Mouse (Mus musculus): ENCODE data around the gene Col5a3. TPM values are rescaled to one million over a fixed set of nuclear protein-coding genes. Genes with fewer than 3 reads are reported as not detected.

Gene Col5a3
- 1.2 and 3.1 TPM in 2 replicates for polyA plus RNA-seq (2012; rRNA removed)

DNA sequence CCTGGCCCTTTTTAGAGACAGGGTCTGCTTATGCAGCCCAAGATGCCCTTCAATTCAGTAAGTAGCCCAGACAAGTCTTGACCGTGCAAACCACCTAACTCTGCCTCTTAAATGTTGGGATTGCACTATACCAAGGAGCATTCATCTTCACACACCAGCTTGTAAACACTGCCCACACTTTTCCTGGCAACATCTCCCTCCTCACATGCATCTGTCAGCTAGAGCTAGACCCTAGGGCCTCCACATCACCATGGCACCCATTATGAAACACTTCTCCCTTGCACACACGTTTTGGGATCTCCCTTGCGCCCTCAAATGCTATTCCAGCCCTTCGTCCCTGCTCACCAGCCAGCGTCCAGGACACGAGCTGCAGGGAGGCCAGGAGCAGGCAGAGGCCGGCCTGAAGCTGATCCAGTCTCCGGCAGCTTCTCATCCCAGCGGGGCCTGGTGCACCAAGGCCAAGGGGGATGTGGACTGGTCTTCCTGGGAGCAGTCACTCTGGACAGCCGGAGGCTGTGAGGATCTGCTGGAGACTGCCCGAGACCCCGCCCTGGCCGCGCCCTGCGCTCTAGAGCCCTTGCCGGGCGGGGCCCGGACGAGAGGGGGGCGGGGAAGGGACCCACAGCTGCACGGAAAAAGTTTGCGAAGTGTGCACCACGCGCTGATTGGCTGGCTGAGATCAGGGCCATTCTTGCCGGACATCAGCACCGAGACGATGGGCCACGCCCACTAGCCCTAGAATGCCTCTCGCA is at the start of gene Col5a3:
Col5a3 (minus strand) TSS at position 547 of the 752 bp plus-strand sequence.

DNA sequence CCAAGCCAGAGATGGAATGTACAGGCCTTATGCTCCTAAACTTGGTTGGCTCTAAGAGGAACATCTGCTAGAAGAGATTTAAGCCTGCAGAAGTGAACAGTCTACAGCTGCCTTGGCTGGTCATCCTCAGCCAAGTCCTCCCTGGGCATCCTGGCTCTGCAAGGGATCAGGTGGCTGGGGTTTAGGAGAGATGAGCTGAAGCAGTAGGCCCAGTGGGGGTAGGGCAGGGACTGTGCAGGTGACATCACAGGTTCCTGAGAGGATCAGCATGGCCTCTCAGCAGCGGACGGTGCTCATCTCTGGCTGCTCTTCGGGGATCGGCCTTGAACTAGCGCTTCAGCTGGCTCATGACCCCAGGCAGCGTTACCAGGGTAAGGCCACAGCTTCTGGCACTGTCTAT is 3.4 kb upstream of the Col5a3 start, which contains the start of gene Rdh8:
Rdh8 (plus strand) TSS at position 268 of the 400 bp plus-strand sequence.

DNA sequence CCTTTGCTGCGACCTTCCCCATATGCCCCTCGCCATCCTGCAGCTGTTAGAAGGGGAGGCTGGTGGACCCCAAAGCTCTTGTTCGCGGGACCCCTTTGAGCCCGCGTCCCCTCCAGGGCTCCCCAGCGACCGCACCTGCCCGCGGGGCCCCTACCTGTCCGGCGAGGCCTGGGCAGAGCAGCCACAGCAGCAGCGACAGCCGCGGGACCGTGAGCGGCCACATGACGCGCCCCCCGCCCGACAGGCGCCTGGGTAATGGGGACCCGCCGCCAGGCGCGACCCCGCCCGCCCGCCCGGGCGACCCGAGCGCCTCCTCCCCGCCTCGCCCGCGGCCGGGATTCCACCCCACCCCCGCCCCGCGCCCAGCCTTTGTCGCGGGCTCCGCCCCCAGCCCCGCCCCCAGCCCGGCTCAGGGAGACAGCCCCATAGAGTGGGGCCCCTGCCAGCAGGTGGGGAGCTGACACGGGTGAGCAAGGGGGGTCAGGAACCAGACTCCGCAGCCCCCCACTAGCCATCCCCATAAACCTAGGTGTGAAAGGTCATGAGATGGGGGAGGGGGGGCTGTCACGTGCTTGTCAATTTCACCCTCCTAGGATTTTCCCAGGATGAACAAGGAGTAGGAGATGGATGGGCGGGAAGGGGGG is 68.7 kb downstream of the Col5a3 start, which contains the start of gene Olfm2:
Olfm2 (minus strand) TSS at position 333 of the 644 bp plus-strand sequence.

Other genes starting within 250 kb of the Col5a3 start
- gene Zfp846, start 233.8 kb downstream of the Col5a3 start, polyA plus RNA-seq (2012; rRNA removed) = 23.8 and 24.6 TPM in 2 replicates
- gene Ubl5, start 172.2 kb downstream of the Col5a3 start, polyA plus RNA-seq (2012; rRNA removed) = 557 and 739 TPM in 2 replicates
- gene Fbxl12, start 170.3 kb downstream of the Col5a3 start, polyA plus RNA-seq (2012; rRNA removed) = 30.4 and 36.1 TPM in 2 replicates
- 31.5 and 34.3 TPM in 2 replicates for gene Pin1, start 163.0 kb downstream of the Col5a3 start, polyA plus RNA-seq (2012; rRNA removed)
- gene Olfm2, start 68.7 kb downstream of the Col5a3 start, polyA plus RNA-seq (2012; rRNA removed) = 102 TPM in 2 replicates
- not detected in 2 replicates for gene Rdh8, start 3.4 kb upstream of the Col5a3 start, polyA plus RNA-seq (2012; rRNA removed)
- 7.7 and 13.3 TPM in 2 replicates for gene A230050P20Rik, start 53.6 kb upstream of the Col5a3 start, polyA plus RNA-seq (2012; rRNA removed)
- 10.2 and 11.1 TPM in 2 replicates for gene Angptl6, start 64.7 kb upstream of the Col5a3 start, polyA plus RNA-seq (2012; rRNA removed)
- gene Ppan, start 73.1 kb upstream of the Col5a3 start, polyA plus RNA-seq (2012; rRNA removed) = 82.3 and 91.6 TPM in 2 replicates
- 151 and 160 TPM in 2 replicates for gene Eif3g, start 83.6 kb upstream of the Col5a3 start, polyA plus RNA-seq (2012; rRNA removed)
- 103 TPM in 2 replicates for gene Dnmt1, start 144.8 kb upstream of the Col5a3 start, polyA plus RNA-seq (2012; rRNA removed)
- gene S1pr2, start 161.7 kb upstream of the Col5a3 start, polyA plus RNA-seq (2012; rRNA removed) = 4.8 and 8.3 TPM in 2 replicates
- gene Mrpl4, start 187.7 kb upstream of the Col5a3 start, polyA plus RNA-seq (2012; rRNA removed) = 78.1 and 87.6 TPM in 2 replicates
- 4.3 and 8.5 TPM in 2 replicates for gene Icam1, start 200.9 kb upstream of the Col5a3 start, polyA plus RNA-seq (2012; rRNA removed)
- gene Icam4, start 214.3 kb upstream of the Col5a3 start, polyA plus RNA-seq (2012; rRNA removed) = 0.08 TPM in 1 of 2 replicates, not detected in the other
- gene Icam5, start 217.0 kb upstream of the Col5a3 start, polyA plus RNA-seq (2012; rRNA removed) = 0.88 and 1.0 TPM in 2 replicates

All from central nervous system, embryonic 14 days (tissue).